Mouse (Mus musculus) lung, embryonic 14.5 days (tissue): Measurements from ENCODE around the gene Tppp. TPM values are rescaled to one million over a fixed set of nuclear protein-coding genes. Genes with fewer than 3 reads are reported as not detected.

Experiments used
- ATAC-seq: fragments of 200-750 bp; cut with Nextera tagmentation; 2 replicates; pipeline ENCODE4 v1.8.0; 2017; ENCODE audit warnings: mild to moderate bottlenecking, moderate TSS enrichment, moderate library complexity; ENCODE audit not compliant: insufficient read depth
- DNase-seq: peaks from one replicate; pipeline ENCODE4 v3.0.0-alpha.2; 2015
- H3K27ac ChIP-seq: fragments of 300-500 bp; sonication (generic); 2 replicates; pipeline ENCODE4 v1.5.1; 2014; ENCODE audit warnings: low read depth, mild to moderate bottlenecking, moderate library complexity
- H3K27me3 ChIP-seq: fragments of 300-500 bp; sonication (generic); 2 replicates; pipeline ENCODE4 v1.6.1; 2014; ENCODE audit warnings: low read length, control low read depth; ENCODE audit not compliant: insufficient read depth
- H3K36me3 ChIP-seq: fragments of 300-500 bp; sonication (generic); 2 replicates; pipeline ENCODE4 v1.6.1; 2014; ENCODE audit warnings: control low read depth; ENCODE audit not compliant: insufficient read depth
- H3K4me1 ChIP-seq: fragments of 300-500 bp; sonication (generic); 2 replicates; pipeline ENCODE4 v1.6.1; 2014; ENCODE audit warnings: antibody characterized with exemption, control low read depth; ENCODE audit not compliant: insufficient read depth
- H3K4me2 ChIP-seq: fragments of 300-500 bp; sonication (generic); 2 replicates; pipeline ENCODE4 v1.6.1; 2014; ENCODE audit warnings: mild to moderate bottlenecking
- H3K4me3 ChIP-seq: fragments of 300-500 bp; sonication (generic); 2 replicates; pipeline ENCODE4 v1.5.1; 2014; ENCODE audit warnings: low read depth, low read length
- H3K9ac ChIP-seq: fragments of 300-500 bp; sonication (generic); 2 replicates; pipeline ENCODE4 v1.6.1; 2014
- H3K9me3 ChIP-seq: fragments of 300-500 bp; sonication (generic); 2 replicates; pipeline ENCODE4 v1.6.1; 2016; ENCODE audit warnings: low read depth, low read length, control low read depth
- CTCF ChIP-seq: IDR thresholded peaks from 2 replicates; pipeline ENCODE4 v1.5.1; 2016; ENCODE audit warnings: antibody characterized with exemption, low read depth
- WGBS: fragments of 180-500 bp; shearing (Covaris S2); extraction: QIAGEN DNeasy Blood & Tissue Kit; methylation state at CpG from one replicate; pipeline ENCODE4 v1.1.7; 2014; 5-methylcytosine and 5-hydroxymethylcytosine counted together
- polyA plus RNA-seq: library from polyadenylated mRNA; unstranded; fragments of >200 nt; fragmentation: Nextera tagmentation; extraction: Ambion mirVana; gene quantifications from 2 replicates; pipeline ENCODE4 v1.2.1, GENCODE M21; 2014

The Tppp gene
- polyA plus RNA-seq, 1 experiment from 2014 or later, result 1.4 TPM

DNA sequence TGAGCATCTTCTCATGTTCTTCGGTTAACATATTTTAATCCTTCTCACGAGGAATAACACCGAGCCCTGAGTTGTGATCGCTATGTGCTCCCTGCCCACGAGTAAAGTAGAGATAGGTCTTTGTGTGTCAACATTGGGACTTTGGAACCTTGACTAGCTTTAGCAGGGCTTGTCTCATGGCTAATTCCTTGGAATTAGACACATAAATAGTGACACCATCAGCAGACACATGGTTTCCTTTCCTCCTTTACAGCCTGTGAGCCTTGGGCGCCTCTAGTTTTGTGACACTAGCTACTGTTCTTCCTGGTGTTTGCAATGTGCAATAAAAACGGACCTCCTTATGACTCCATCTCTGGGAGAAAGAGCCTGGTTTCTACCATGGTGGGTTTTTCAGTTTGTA is 64.2 kb downstream of the Tppp start:
- no peak for ATAC-seq
- Histone ChIP-seq H3K27me3 (no peaks in the 10 kb centered on the region), H3K9me3 (no peaks in the 10 kb centered on the region), H3K4me2 (no peak overlapping the region), H3K36me3 (no peaks in the 10 kb centered on the region), H3K4me1 (no peaks in the 10 kb centered on the region), H3K27ac (no peak overlapping the region), H3K9ac (no peak overlapping the region), H3K4me3 (no peak overlapping the region)
- 78% methylated on average over 7 of the region's 7 CpGs for WGBS
- DNase-seq, result no peak
- TF ChIP-seq CTCF, result no peak

Other genes with a start within 250 kb of the Tppp start
- gene Nkd2, start 161.8 kb upstream of the Tppp start, polyA plus RNA-seq, result 4.6 and 4.8 TPM in 2 replicates
- 53.1 and 61.2 TPM in 2 replicates for gene Trip13, start 71.6 kb upstream of the Tppp start, polyA plus RNA-seq
- 47.9 and 53.2 TPM in 2 replicates for gene Brd9, start 71.6 kb upstream of the Tppp start, polyA plus RNA-seq
- gene Zdhhc11, start 45.6 kb upstream of the Tppp start, polyA plus RNA-seq, result not detected in 2 replicates
- 18.8 and 19.3 TPM in 2 replicates for gene Cep72, start 52.9 kb downstream of the Tppp start, polyA plus RNA-seq
- 0.04 TPM in 1 of 2 replicates, not detected in the other for gene Slc9a3, start 112.0 kb downstream of the Tppp start, polyA plus RNA-seq
- 76.5 and 90.5 TPM in 2 replicates for gene Exoc3, start 199.3 kb downstream of the Tppp start, polyA plus RNA-seq